ENCODE assay signal across 18 mouse cellular contexts in genomic region chr10:69114384-69114783, GRCm38 (mm10). TPM values are rescaled to one million over a fixed set of nuclear protein-coding genes. Genes with fewer than 3 reads are reported as not detected.
DNase-seq lines count a peak whose midpoint lies in the region; ATAC-seq and TF ChIP-seq lines count a peak whose summit lies in the region.
"Had no signal": no experiment of that assay in that cellular context is flagged by ENCODE, and none has a peak within 500 bp of the region (broad histone marks: within the 10 kb centered on the region; RNA-seq: fewer than 3 reads in every experiment).

No protein-coding gene starts in this region.

- TF ChIP-seq POLR2A in liver, adult 2 months (IDR thresholded peaks at IDR 0.05; ENCODE audit: extremely low read depth, insufficient read depth, low read length), result no peak
- TF ChIP-seq POLR2A in MEL (IDR thresholded peaks at IDR 0.05; ENCODE audit: control insufficient read depth in 1 of 2, insufficient read depth in 1 of 2, low read depth in 1 of 2, low read length in 2 of 2, poor library complexity in 1 of 2), result no peak

- H3K4me3 ChIP-seq in forebrain, postnatal 0 days (ENCODE audit: low read depth, low read length), result no peak overlapping the region
- no peak overlapping the region for H3K4me3 ChIP-seq in forebrain, embryonic 15.5 days
- H3K4me3 ChIP-seq in liver, adult 2 months (ENCODE audit: insufficient read depth, low read depth, low read length), result no peak overlapping the region
- H3K4me3 ChIP-seq in MEL (ENCODE audit: control insufficient read depth in 1 of 2, insufficient read depth in 1 of 2, low read depth in 2 of 2, low read length in 2 of 2), result no peak overlapping the region
- H3K4me3 ChIP-seq in embryonic facial prominence, embryonic 10.5 days, result no peak overlapping the region
- H3K4me3 ChIP-seq: erythroblast, embryonic 14.5 days; heart, embryonic 12.5 days; liver, embryonic 15.5 days; midbrain, embryonic 13.5 days; stomach, embryonic 15.5 days had no signal

- H3K4me2 ChIP-seq in forebrain, postnatal 0 days (ENCODE audit: low read depth), result no peak overlapping the region
- H3K4me2 ChIP-seq in forebrain, embryonic 15.5 days (replicated peaks), result no peak overlapping the region
- H3K4me2 ChIP-seq: heart, embryonic 12.5 days; hindbrain, embryonic 14.5 days; liver, embryonic 15.5 days; midbrain, embryonic 13.5 days; stomach, embryonic 15.5 days had no signal

- H3K79me2 ChIP-seq in liver, adult 2 months (ENCODE audit: control insufficient read depth, insufficient read depth, low read length), result no peaks in the 10 kb centered on the region
- no peaks in the 10 kb centered on the region for H3K79me2 ChIP-seq in MEL (ENCODE audit: control insufficient read depth, insufficient read depth, low read length, poor library complexity)

- TF ChIP-seq RAD21 in MEL (IDR thresholded peaks at IDR 0.05; ENCODE audit: low read depth, low read length), result peak; percentile 37

- H3K4me1 ChIP-seq in forebrain, postnatal 0 days (ENCODE audit: insufficient read depth), result no peaks in the 10 kb centered on the region
- H3K4me1 ChIP-seq in forebrain, embryonic 15.5 days, result no peaks in the 10 kb centered on the region
- no peaks in the 10 kb centered on the region for H3K4me1 ChIP-seq in liver, adult 2 months (ENCODE audit: control insufficient read depth, insufficient read depth, low read length)
- no peaks in the 10 kb centered on the region for H3K4me1 ChIP-seq in MEL (ENCODE audit: control insufficient read depth in 1 of 2, insufficient read depth in 2 of 2, low read length in 2 of 2)
- no peaks in the 10 kb centered on the region for H3K4me1 ChIP-seq in embryonic facial prominence, embryonic 10.5 days
- H3K4me1 ChIP-seq: heart, embryonic 12.5 days; liver, embryonic 15.5 days; midbrain, embryonic 13.5 days; stomach, embryonic 15.5 days had no signal

- ATAC-seq in forebrain, postnatal 0 days, result no peak
- no peak for ATAC-seq in forebrain, embryonic 15.5 days (replicated peaks)
- ATAC-seq: activated CD4-positive, CD25-positive, alpha-beta regulatory T cell, adult 4 months; midbrain, embryonic 13.5 days had no signal

- peaks cover 3% of the 10 kb centered on the region; the same call in 1 of the 2 replicates for H3K9me3 ChIP-seq in forebrain, postnatal 0 days (ENCODE audit: low read length)
- no peaks in the 10 kb centered on the region for H3K9me3 ChIP-seq in forebrain, embryonic 15.5 days
- H3K9me3 ChIP-seq in MEL (replicated peaks; ENCODE audit: insufficient read depth, low read length), result no peaks in the 10 kb centered on the region
- no peaks in the 10 kb centered on the region for H3K9me3 ChIP-seq in embryonic facial prominence, embryonic 10.5 days
- H3K9me3 ChIP-seq: midbrain, embryonic 13.5 days; stomach, embryonic 15.5 days had no signal

- TF ChIP-seq CTCF in forebrain, postnatal 0 days (IDR thresholded peaks at IDR 0.05; ENCODE audit: low read depth), result peak; percentile 28; the same call in 1 of the 2 replicates
- TF ChIP-seq CTCF in liver, adult 2 months (IDR thresholded peaks at IDR 0.05; ENCODE audit: low read depth, low read length), result peak; percentile 29; the same call in 1 of the 2 replicates
- peak in 1 of 3 experiments; percentile 21; a peak in 1 of 6 replicates for TF ChIP-seq CTCF in MEL (IDR thresholded peaks at IDR 0.05 in 2 of 3, conservative IDR thresholded peaks at IDR 0.05 in 1 of 3; ENCODE audit: control insufficient read depth in 1 of 3, insufficient read depth in 1 of 3, low read depth in 2 of 3, low read length in 3 of 3, poor library complexity in 1 of 3, severe bottlenecking in 1 of 3)

- no peaks in the 10 kb centered on the region for H3K27me3 ChIP-seq in forebrain, postnatal 0 days (ENCODE audit: insufficient read depth, low read length)
- H3K27me3 ChIP-seq in forebrain, embryonic 15.5 days, result no peaks in the 10 kb centered on the region
- no peaks in the 10 kb centered on the region for H3K27me3 ChIP-seq in liver, adult 2 months (ENCODE audit: control insufficient read depth, insufficient read depth, low read length)
- no peaks in the 10 kb centered on the region for H3K27me3 ChIP-seq in MEL (ENCODE audit: control insufficient read depth in 1 of 2, insufficient read depth in 2 of 2, low read length in 2 of 2)
- no peaks in the 10 kb centered on the region for H3K27me3 ChIP-seq in embryonic facial prominence, embryonic 10.5 days (replicated peaks; ENCODE audit: low read depth, poor library complexity, severe bottlenecking)
- H3K27me3 ChIP-seq: heart, embryonic 12.5 days; liver, embryonic 15.5 days; midbrain, embryonic 13.5 days; stomach, embryonic 15.5 days had no signal

- no peaks in the 10 kb centered on the region for H3K36me3 ChIP-seq in forebrain, postnatal 0 days (ENCODE audit: insufficient read depth)
- H3K36me3 ChIP-seq in forebrain, embryonic 15.5 days, result no peaks in the 10 kb centered on the region
- no peaks in the 10 kb centered on the region for H3K36me3 ChIP-seq in liver, adult 2 months (ENCODE audit: control insufficient read depth, insufficient read depth, low read length)
- H3K36me3 ChIP-seq in MEL (ENCODE audit: control insufficient read depth in 1 of 2, insufficient read depth in 2 of 2, low read length in 2 of 2), result no peaks in the 10 kb centered on the region
- H3K36me3 ChIP-seq in embryonic facial prominence, embryonic 10.5 days (replicated peaks), result no peaks in the 10 kb centered on the region
- H3K36me3 ChIP-seq: heart, embryonic 12.5 days; liver, embryonic 15.5 days; midbrain, embryonic 13.5 days; stomach, embryonic 15.5 days had no signal

- TF ChIP-seq EP300 in MEL (IDR thresholded peaks at IDR 0.05; ENCODE audit: low read depth in 1 of 2, low read length in 2 of 2), result no peak

- peak; percentile 17 for DNase-seq in forebrain, postnatal 0 days
- peak; percentile 53 for DNase-seq in liver, adult 2 months (ENCODE audit: extremely low read depth, low read depth, low spot score)
- no peak for DNase-seq in liver
- peak; percentile 6 for DNase-seq in MEL (ENCODE audit: low read depth, low spot score)
- DNase-seq in lung, postnatal 36 days, result peak; percentile 25
- no peak for DNase-seq in spleen, postnatal 4 days (ENCODE audit: low spot score in 2 of 2)
- DNase-seq in embryonic facial prominence, embryonic 10.5 days (ENCODE audit: low spot score), result no peak
- DNase-seq: cerebellum, postnatal 14 days; kidney, postnatal 14 days; thymus, postnatal 4 days had no signal

- no peak overlapping the region for H3K27ac ChIP-seq in forebrain, postnatal 0 days (ENCODE audit: low read depth, low read length)
- H3K27ac ChIP-seq in forebrain, embryonic 15.5 days (replicated peaks), result no peak overlapping the region
- H3K27ac ChIP-seq in liver, adult 2 months (replicated peaks; ENCODE audit: insufficient read depth, low read depth, low read length), result no peak overlapping the region
- H3K27ac ChIP-seq in MEL (ENCODE audit: control insufficient read depth, low read depth, low read length), result no peak overlapping the region
- no peak overlapping the region for H3K27ac ChIP-seq in embryonic facial prominence, embryonic 10.5 days (replicated peaks)
- H3K27ac ChIP-seq: hindbrain, embryonic 14.5 days; liver, embryonic 15.5 days; midbrain, embryonic 13.5 days; stomach, embryonic 15.5 days had no signal

- no peak overlapping the region for H3K9ac ChIP-seq in forebrain, postnatal 0 days
- no peak overlapping the region for H3K9ac ChIP-seq in forebrain, embryonic 15.5 days (replicated peaks)
- no peak overlapping the region for H3K9ac ChIP-seq in liver, adult 2 months (ENCODE audit: low read depth, low read length)
- no peak overlapping the region for H3K9ac ChIP-seq in MEL (ENCODE audit: control insufficient read depth, low read depth, low read length, poor library complexity, severe bottlenecking)
- H3K9ac ChIP-seq: heart, embryonic 12.5 days; hindbrain, embryonic 14.5 days; liver, embryonic 15.5 days; midbrain, embryonic 13.5 days; stomach, embryonic 15.5 days had no signal

TF ChIP-seq in MEL, 35 proteins besides CTCF, POLR2A, EP300 and RAD21:
- TF ChIP-seq USF1 (IDR thresholded peaks at IDR 0.05; ENCODE audit: low read depth, low read length) (no peak), SMC3 (IDR thresholded peaks at IDR 0.05; ENCODE audit: low read depth, low read length) (peak; percentile 17; the same call in 1 of the 2 replicates)

RNA-seq across cellular contexts. Expression of gene Rhobtb1, which starts 36.9 kb away (rescaled TPM):
- total RNA-seq in forebrain, postnatal 0 days (2014; rRNA removed), result 11.2 and 16.9 TPM in 2 replicates
- 9.2 and 12.1 TPM in 2 replicates for polyA plus RNA-seq in forebrain, postnatal 0 days (2015; fragmentation: Nextera tagmentation; extraction: Ambion mirVana)
- polyA plus RNA-seq in forebrain, embryonic 15.5 days (2015; fragmentation: Nextera tagmentation; extraction: Ambion mirVana), result 11.9 and 13.6 TPM in 2 replicates
- 45.2 and 47.9 TPM in 2 replicates for total RNA-seq in liver, adult 2 months (2014; rRNA removed)
- polyA plus RNA-seq in liver, adult 2 months (2012; rRNA removed), result 14.3 and 17.4 TPM in 2 replicates
- not detected in 2 replicates for total RNA-seq in MEL (2012; rRNA removed)
- polyA plus RNA-seq in MEL (2012; ENCODE audit: insufficient read depth in 1 of 2, insufficient read length in 2 of 2, low read depth in 1 of 2, low replicate concordance in 2 of 2, missing spikeins in 1 of 2), result not detected
- 17.1 and 19.3 TPM in 2 replicates for polyA plus RNA-seq in embryonic facial prominence, embryonic 10.5 days (2016; fragmentation: Nextera tagmentation; extraction: Ambion mirVana)
- polyA plus RNA-seq: activated CD4-positive, CD25-positive, alpha-beta regulatory T cell, adult 4 months had no signal

Comparison
In these comparisons a context has a peak if more than half of its experiments do, and no peak if none do; other contexts are left out.
1. DNase-seq: peak in forebrain, postnatal 0 days (single experiment), liver, adult 2 months (single experiment), MEL (single experiment) and lung, postnatal 36 days (single experiment); none in liver (single experiment), spleen, postnatal 4 days (0 of 2) and embryonic facial prominence, embryonic 10.5 days (single experiment).
2. RNA of gene Rhobtb1, which starts 36.9 kb away (polyA plus RNA-seq): 17.1 to 19.3 TPM in embryonic facial prominence, embryonic 10.5 days, 14.3 to 17.4 TPM in liver, adult 2 months, 11.9 to 13.6 TPM in forebrain, embryonic 15.5 days and 9.2 to 12.1 TPM in forebrain, postnatal 0 days; not detected in MEL; every median in the first group is over 10 times any median in the second.